Mouse (Mus musculus): ENCODE measurements at regions not wholly inside any gene's neighbourhood (a gene's known extent, or its start where the extent isn't known, plus 50 kb on each side); places are given as distances from the start of the nearest gene placed in this dataset.

GRCm38 (mm10) chr11:117538732-117539131, 54.6 kb downstream of the Gm11733 start:
- DNase-seq (ENCODE audit: low spot score), result no peak

GRCm38 (mm10) chr11:117540609-117541008, 56.4 kb downstream of the Gm11733 start:
- no peak for DNase-seq (ENCODE audit: low spot score)

- DNase-seq (ENCODE audit: low spot score), result no peak
Measured at GRCm38 (mm10) chr11:117541205-117541884, 57.2 kb downstream of the Gm11733 start.

GRCm38 (mm10) chr11:117543191-117543590, 59.0 kb downstream of the Gm11733 start:
- no peak for DNase-seq (ENCODE audit: low spot score)

- no peak for DNase-seq (ENCODE audit: low spot score)
Measured at GRCm38 (mm10) chr11:117544507-117544906, 60.3 kb downstream of the Gm11733 start.

- no peak for DNase-seq (ENCODE audit: low spot score)
Measured at GRCm38 (mm10) chr11:117544926-117545325, 60.8 kb downstream of the Gm11733 start.

DNA sequence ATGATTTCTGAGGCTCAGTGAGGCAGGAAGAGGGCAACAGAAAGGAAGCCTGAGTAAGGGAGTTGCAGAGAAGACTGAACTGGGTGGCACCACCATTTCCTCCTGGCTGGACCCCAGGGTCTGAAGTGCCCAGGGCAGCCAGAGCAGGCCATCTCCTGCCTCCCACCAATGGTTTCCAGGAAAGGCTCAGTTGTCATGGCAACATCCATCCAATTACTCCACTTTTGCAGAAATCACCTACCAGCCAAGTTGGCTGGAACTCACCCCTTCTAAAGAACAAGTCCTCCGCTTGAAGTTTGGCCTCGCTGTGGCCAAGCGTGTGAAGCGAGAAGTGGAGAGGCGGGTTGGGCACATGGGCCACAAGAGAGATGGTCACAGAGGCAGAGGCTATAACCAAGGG, 67.8 kb downstream of the Gm11733 start:
- no peak for DNase-seq (ENCODE audit: low spot score)

- DNase-seq (ENCODE audit: low spot score), result no peak
Measured at GRCm38 (mm10) chr11:117552430-117552969, 68.3 kb downstream of the Gm11733 start.

- DNase-seq (ENCODE audit: low spot score), result no peak
Measured at GRCm38 (mm10) chr11:117554111-117554510, 69.9 kb downstream of the Gm11733 start.

- DNase-seq (ENCODE audit: low spot score), result no peak
Measured at GRCm38 (mm10) chr11:117557474-117558381, 73.6 kb downstream of the Gm11733 start.

GRCm38 (mm10) chr11:117559839-117560238, 75.7 kb downstream of the Gm11733 start:
- peak; percentile 29 for DNase-seq (ENCODE audit: low spot score)

DNA sequence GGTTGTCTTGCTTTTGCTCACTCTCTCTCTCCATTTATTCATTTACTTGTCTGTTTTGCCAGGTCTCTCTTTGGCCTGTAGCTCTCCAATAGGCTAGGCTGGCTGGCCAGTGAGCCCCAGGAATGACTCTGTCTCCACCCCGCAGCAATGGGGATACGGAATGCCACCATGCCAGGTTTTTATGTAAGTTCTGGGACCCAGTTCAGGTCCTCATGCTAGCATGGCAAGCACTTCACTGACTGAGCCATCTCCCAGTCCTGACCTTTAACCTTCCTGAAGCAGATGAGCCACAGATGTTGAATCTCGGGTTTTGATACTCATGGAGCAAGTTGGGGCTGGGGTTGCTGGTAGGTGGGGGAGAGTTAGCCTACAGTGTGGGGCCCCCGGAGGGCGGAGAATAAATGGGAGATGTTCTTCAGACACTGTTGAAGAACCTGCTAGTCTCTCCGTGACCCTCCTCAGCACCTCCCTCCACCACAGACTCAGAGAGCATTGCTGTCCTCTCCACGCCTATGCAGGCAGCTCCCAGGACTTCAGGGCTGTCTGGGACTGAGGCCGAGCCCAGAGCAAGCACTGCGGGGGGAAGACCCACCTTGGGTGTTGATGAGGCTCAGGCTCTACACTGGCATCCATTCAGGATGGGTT, 83.9 kb downstream of the Gm11733 start:
- DNase-seq (ENCODE audit: low spot score), result no peak

DNA sequence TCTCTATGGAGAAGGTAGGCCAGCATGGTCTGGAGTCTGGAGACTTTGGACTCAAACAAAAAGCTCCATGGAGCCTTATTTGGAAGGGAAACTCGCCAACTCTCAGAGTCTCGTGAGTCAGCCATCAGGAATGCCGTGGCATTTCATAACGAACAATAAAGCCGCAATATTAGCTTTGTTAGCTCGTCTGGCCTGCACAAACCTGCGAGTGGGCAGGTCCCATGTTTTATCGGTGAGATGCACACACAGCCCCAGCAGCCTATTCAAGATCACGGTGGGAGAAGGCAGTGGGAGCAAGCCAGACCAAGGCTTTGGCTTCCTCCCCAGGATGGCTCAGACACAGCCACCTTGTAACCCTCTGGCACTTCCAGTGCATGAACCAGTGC, 84.4 kb downstream of the Gm11733 start:
- no peak for DNase-seq (ENCODE audit: low spot score)

DNA sequence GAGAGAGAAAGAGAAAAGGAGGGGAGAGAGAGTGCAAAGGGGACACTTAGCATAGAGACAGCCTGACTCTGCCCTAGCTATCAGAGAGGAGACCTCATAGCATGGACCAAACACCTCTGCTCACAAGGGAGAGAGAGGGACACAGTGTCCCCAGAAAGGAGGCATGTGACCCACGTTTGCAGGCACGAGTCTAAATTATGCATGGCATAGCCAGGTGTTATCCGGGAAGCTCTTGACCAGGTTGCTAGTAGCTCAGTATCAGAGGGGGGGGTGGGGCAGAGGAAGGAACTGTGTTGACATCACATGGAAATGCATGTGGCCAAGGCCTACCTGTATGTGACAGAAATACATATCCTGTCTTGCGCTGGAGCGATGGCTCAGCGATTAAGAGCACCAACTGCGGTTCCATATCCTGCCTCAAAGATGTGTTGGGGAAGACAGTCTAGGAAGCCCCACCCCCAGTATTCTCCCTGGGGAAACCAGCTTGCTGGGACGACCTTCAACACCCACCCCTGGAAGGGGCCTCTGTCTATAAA, 84.5 kb upstream of the Tnrc6c start:
- no peak for DNase-seq (ENCODE audit: low spot score)

- DNase-seq (ENCODE audit: low spot score), result no peak
Measured at GRCm38 (mm10) chr11:117571858-117572257, 82.2 kb upstream of the Tnrc6c start.

DNA sequence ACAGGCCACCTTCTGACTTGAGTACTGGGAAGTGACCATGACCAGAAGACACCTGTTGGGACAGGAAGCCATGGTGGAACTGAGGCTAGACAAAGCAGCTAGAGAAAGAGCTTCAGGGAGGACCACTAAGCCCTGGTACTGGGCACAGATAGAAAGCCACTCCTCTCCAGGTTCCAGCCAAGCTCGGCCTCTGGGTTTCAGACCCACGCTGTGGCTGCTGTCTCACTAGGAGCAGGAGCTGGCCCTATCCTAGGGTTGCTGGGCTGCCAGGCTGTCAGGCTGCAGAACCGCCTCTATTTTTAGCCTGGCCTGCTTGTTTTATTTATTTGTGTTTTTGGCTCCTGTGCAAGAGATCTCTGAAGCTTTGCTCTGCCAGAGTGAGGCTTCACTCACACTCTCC, 79.4 kb upstream of the Tnrc6c start:
- DNase-seq (ENCODE audit: low spot score), result no peak

DNA sequence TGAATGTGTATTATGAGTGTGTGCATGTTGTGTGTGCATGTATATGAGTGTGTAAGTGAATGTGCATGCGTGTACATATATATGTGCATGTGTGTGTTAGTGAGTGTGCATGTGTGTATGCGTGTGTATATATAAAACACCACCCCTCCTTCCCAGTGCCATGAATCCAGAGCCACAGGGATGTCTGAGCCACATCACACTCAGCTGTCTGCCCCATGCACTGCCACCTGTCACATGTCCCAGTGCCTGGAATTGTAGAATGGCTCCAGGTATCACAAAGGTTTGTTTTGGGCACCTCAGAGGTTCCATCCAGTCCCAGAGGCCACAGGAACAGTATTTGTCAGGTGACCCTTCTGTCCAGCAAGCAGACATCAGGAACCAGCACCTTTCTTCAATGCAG, 75.0 kb upstream of the Tnrc6c start:
- DNase-seq (ENCODE audit: low spot score), result no peak

DNA sequence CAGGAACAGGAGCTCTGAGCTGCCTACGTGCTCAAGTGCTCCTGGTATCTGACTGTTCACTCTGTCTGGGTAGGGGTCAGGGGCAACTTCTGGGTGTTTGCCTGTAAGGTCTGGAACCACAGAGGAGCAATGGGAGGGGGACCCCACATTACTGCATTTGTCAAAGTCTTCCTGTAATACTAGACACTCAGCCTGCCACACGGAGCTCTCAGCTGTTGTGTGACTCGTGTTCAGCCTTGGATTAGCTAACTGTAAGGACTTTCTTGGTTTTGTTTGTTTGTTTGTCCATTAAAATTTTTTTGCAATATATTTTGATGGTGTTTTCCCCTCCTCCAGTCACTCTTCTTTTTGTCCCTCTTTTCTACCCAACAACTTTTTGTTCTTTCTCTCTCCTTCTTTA, 74.4 kb upstream of the Tnrc6c start:
- DNase-seq (ENCODE audit: low spot score), result no peak

DNA sequence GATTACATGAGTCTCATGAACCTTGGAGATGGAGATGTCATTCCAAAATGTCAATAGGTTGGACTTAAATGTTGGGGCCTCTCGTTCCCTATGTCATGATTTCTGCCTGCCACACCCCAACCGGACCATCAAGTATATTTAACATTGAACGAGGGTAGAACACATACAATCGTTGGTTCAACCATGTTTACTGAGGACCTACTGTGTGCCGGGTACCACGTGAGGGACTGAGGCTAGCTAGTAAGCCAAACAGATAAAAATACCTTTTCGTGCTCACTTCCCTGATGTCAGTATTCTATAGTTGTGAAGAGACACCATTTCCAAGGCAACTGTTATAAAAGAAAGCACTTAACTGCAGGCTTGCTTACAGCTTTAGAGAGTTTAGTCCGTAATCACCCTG, 70.6 kb upstream of the Tnrc6c start:
- no peak for DNase-seq (ENCODE audit: low spot score)

DNA sequence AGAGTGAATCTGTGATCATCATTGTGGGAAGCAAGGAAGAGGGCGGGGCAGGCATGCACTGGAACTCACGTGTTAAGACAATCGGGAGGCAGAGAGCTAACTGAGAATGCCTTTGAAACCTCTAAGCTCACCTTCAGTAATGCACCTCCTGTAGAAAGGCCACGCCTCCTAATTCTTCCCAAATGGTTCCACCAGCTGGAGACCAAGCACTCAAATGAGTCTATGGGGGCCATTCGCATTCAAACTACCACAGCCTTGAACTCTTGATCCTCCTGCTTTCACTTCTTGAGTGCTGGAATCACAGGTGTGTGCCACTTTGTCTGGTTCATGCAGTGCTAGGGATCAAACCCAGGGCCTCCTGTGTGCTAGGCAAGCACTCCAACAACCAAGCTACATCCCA, 68.5 kb upstream of the Tnrc6c start:
- DNase-seq (ENCODE audit: low spot score), result no peak

DNA sequence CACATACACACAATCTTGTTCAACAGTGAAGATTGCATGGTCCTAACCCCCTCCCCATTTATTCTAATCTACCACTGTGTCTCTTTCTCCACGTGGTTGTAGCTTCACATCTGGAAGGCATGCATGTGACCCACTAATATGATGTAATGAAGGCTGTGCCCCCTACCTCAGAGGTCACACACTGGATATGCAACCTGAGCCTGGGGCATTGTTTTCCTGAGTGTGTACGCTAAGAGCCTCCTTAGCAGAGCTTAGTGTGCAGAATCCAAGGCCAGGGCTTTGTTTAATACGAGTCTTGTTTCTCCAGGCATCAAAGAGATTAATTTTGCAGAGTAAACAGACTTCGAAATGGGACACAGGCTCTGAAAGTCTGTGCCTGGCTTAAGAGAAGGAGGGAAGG, 68.0 kb upstream of the Tnrc6c start:
- DNase-seq (ENCODE audit: low spot score), result no peak

GRCm38 (mm10) chr11:117586857-117587425, 67.1 kb upstream of the Tnrc6c start:
- DNase-seq (ENCODE audit: low spot score), result no peak
